Mouse (Mus musculus) left cerebral cortex, adult 2 months (tissue): Measurements from ENCODE around the gene Cds1. TPM values are rescaled to one million over a fixed set of nuclear protein-coding genes. Genes with fewer than 3 reads are reported as not detected.
A peak's percentile ranks its signal among the peaks of the same experiment; 100 is the strongest.
"Not testable (repeated sequence)": the region's sequence is repeated elsewhere in the genome, so short reads cannot be mapped to it uniquely, and the experiment has no call there.

Experiments
- DNase-seq, 2 experiments: peaks; one replicate each; pipeline ENCODE4 v3.0.0; 2021 to 2022; ENCODE audit warnings: low spot score in 2 of 2, mixed read lengths in 1 of 2; ENCODE audit errors: extremely low spot score in 1 of 2
- H3K27ac ChIP-seq: fragments of 200-600 bp; 2 replicates; pipeline ENCODE4 v1.8.1; 2022
- H3K4me3 ChIP-seq: fragments of 200-600 bp; 2 replicates; pipeline ENCODE4 v1.8.1; 2022
- CTCF ChIP-seq: fragments of 200-600 bp; IDR thresholded peaks from 2 replicates; pipeline ENCODE4 v1.8.1; 2022; ENCODE audit warnings: antibody characterized with exemption, mild to moderate bottlenecking, moderate library complexity
- intact Hi-C: fragments of 180-260 bp; cut with DNase I; formaldehyde crosslinking; loops from one replicate; pipeline ENCODE4 v1.15.1; 2025
- total RNA-seq, 2 experiments: library from RNA; stranded (reverse); gene quantifications; 2 replicates each; pipeline ENCODE4 v1.2.3; 2021

The Cds1 gene
- total RNA-seq, 2 experiments from 2014 or later: 93.3 to 95.7 TPM

- intact Hi-C loops: no loop called here
- no peak overlapping the region for H3K27ac ChIP-seq
- H3K4me3 ChIP-seq: no peak overlapping the region
- no peak for TF ChIP-seq CTCF
- no peak for DNase-seq
Observed at GRCm38 (mm10) chr5:101836221-101836620, 71.3 kb downstream of the Cds1 start.

- intact Hi-C loops, H3K4me3 ChIP-seq, DNase-seq, H3K27ac ChIP-seq: not testable (repeated sequence)
Observed at GRCm38 (mm10) chr5:101837605-101838004, 72.7 kb downstream of the Cds1 start.

- DNase-seq: no peak
- no peak for TF ChIP-seq CTCF
- Histone ChIP-seq H3K4me3 (no peak overlapping the region), H3K27ac (no peak overlapping the region)
- intact Hi-C loops: no loop called here
Observed at GRCm38 (mm10) chr5:101840476-101840875, 75.5 kb downstream of the Cds1 start.

- Histone ChIP-seq H3K27ac (no peak overlapping the region), H3K4me3 (no peak overlapping the region)
- DNase-seq: no peak
- intact Hi-C loops: no loop called here
- no peak for TF ChIP-seq CTCF
Observed at GRCm38 (mm10) chr5:101845011-101845410, 80.1 kb downstream of the Cds1 start.

GRCm38 (mm10) chr5:101845930-101846329, 81.0 kb downstream of the Cds1 start:
- Histone ChIP-seq H3K27ac (no peak overlapping the region), H3K4me3 (no peak overlapping the region)
- TF ChIP-seq CTCF: no peak
- intact Hi-C loops: no loop called here
- DNase-seq: no peak

GRCm38 (mm10) chr5:101847323-101847722, 82.4 kb downstream of the Cds1 start:
- intact Hi-C loops: no loop called here
- no peak overlapping the region for H3K4me3 ChIP-seq
- DNase-seq: no peak
- no peak for TF ChIP-seq CTCF
- H3K27ac ChIP-seq: no peak overlapping the region

DNA sequence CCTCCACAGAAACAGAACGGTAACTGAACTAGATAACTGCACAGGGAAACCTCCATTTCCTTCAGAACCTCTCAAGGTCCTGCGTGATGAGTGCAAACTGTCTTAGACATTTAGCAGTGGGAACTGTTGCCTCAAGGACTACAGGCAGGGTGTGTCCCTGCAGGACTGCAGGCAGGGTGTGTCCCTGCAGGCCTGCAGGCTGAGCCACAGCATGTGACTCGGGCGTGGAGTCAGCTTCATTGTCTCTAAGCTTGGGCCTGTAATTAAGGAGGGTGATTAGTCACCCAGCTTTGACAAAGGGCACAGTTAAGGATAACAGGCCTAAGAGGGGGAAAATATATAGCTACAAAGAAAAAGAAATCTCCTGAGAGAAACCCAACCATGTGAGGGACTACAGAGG, 82.8 kb downstream of the Cds1 start:
- intact Hi-C loops: no loop called here
- no peak overlapping the region for H3K4me3 ChIP-seq
- no peak overlapping the region for H3K27ac ChIP-seq
- no peak for DNase-seq
- no peak for TF ChIP-seq CTCF

- intact Hi-C loops: no loop called here
- no peak for TF ChIP-seq CTCF
- H3K27ac ChIP-seq: no peak overlapping the region
- no peak overlapping the region for H3K4me3 ChIP-seq
- DNase-seq: no peak
Observed at GRCm38 (mm10) chr5:101851133-101851532, 86.2 kb downstream of the Cds1 start.

DNA sequence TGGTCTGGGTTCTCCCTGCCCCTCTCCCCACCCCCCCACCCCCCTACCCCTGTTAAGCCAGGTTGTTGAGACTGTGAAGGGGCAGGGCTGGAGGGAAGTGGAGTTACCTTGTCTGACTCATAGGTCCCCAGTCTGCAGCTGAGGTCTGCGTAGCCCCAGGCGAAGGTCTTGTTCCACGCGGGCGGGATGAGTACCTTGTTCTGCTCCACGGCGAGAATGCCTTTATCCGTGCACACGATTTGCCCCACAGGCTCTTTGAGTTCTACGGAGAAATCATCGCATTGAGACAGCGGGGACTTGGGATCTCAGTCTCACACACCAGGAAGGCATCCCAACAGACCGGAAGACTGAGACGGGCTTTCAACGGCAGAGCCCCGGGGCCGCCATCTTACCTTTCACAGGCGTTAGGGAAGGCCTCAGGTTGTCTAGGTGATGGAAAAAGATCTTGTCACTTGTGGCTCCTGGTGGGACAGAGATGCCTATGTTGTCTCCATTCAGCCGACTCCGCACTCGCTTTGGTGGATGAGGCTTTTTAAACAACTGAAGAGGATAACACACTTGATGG, 87.3 kb downstream of the Cds1 start:
- no peak for TF ChIP-seq CTCF
- Histone ChIP-seq H3K27ac (no peak overlapping the region), H3K4me3 (no peak overlapping the region)
- intact Hi-C loops: no loop called here
- DNase-seq: no peak

GRCm38 (mm10) chr5:101854100-101854499, 89.2 kb downstream of the Cds1 start:
- Histone ChIP-seq H3K27ac (no peak overlapping the region), H3K4me3 (no peak overlapping the region)
- TF ChIP-seq CTCF: no peak
- DNase-seq: no peak
- intact Hi-C loops: no loop called here

- Histone ChIP-seq H3K4me3 (no peak overlapping the region), H3K27ac (no peak overlapping the region)
- intact Hi-C loops: no loop called here
- DNase-seq: no peak
- peak; percentile 33 for TF ChIP-seq CTCF
Observed at GRCm38 (mm10) chr5:101854667-101855066, 89.7 kb downstream of the Cds1 start.

- no peak overlapping the region for H3K4me3 ChIP-seq
- TF ChIP-seq CTCF: no peak
- intact Hi-C loops: no loop called here
- no peak overlapping the region for H3K27ac ChIP-seq
- DNase-seq: no peak
Observed at GRCm38 (mm10) chr5:101855475-101855874, 90.5 kb downstream of the Cds1 start.

- intact Hi-C loops: no loop called here
- no peak for DNase-seq
- Histone ChIP-seq H3K27ac (no peak overlapping the region), H3K4me3 (no peak overlapping the region)
- TF ChIP-seq CTCF: no peak
Observed at GRCm38 (mm10) chr5:101858891-101859436, 94.0 kb downstream of the Cds1 start.
